Mouse (Mus musculus) urinary bladder, postnatal 25 days (tissue): ENCODE results near the gene Acot12.
"Not testable (repeated sequence)": the region's sequence is repeated elsewhere in the genome, so short reads cannot be mapped to it uniquely, and the experiment has no call there.

ENCODE experiments used
- DNase-seq: peaks from one replicate; pipeline ENCODE4 v3.0.0; 2022; ENCODE audit warnings: low spot score

The Acot12 gene

DNA sequence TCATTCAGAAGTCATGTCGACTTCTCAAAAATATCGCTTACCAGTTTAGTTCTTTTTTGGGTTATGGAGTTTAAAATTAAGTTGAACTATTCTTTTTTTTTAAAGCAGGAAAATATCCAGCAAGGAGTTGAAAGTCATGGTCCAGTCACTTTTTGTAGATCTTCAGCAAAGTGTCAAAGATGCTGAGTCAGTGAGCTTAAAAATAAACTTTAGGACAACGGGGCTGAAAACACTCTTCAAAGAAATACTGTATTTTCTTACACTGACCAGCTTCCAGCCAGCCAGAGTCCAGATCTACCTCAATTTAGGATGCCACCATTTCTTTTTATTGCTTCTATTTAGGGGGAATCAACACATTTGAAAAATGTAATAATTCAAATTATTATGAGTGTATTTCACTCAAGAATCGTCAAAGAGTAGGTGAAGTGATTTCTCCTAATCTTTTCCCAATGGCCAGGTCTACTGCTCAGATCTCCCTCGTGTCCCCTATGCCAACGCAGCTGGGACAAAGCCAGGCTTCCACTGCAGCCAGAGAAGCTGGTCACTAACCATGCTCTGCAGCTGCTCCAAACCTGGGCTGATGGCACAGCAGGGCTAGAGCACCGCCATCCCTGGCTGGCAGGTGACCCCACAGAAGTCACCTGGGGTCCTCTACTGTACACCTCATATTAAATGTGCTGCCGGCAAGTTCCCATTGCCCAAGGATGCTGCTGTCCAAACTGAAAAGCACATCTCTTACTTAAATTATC is 19.2 kb downstream of the Acot12 start:
- no peak for DNase-seq

DNA sequence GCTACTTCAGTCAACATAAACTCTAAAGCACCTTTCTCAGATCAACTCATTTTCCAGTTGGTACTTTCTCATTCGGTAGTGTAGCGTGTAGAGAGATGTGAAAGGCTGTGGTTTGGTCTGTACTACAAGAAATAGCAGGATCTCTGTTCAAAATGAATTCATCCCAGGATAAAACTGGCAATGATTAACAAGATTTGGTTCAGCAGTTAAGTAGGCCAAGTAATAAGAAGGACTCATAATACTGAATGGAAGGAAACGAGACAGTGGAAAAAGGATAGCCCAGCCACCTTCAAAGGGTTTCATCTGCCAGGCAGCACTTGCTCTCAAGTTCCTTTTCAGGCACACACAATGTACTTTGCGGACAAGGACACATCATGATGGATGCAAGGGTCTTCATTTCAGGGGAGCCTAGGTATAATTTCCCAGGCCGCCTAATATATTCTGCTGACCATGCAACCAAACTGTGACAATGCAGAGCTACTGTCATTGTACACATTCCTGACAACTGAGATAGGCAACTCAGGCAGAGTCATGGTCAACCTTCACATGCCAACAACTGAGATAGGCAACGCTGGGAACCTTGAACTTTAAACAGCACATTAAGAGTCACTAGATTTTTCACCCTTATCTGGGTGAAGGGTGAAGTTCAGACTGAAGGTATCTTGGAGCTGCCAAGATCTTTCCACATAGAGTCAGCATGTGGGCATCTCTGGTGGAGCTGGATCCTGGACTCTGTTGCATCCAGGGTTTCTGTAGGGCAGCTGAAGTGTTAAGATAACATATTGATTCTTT is 20.5 kb downstream of the Acot12 start:
- no peak for DNase-seq

GRCm38 (mm10) chr13:91763654-91764053 is 22.3 kb downstream of the Acot12 start:
- DNase-seq = not testable (repeated sequence)

GRCm38 (mm10) chr13:91765627-91766026 is 24.3 kb downstream of the Acot12 start:
- DNase-seq = no peak

DNA sequence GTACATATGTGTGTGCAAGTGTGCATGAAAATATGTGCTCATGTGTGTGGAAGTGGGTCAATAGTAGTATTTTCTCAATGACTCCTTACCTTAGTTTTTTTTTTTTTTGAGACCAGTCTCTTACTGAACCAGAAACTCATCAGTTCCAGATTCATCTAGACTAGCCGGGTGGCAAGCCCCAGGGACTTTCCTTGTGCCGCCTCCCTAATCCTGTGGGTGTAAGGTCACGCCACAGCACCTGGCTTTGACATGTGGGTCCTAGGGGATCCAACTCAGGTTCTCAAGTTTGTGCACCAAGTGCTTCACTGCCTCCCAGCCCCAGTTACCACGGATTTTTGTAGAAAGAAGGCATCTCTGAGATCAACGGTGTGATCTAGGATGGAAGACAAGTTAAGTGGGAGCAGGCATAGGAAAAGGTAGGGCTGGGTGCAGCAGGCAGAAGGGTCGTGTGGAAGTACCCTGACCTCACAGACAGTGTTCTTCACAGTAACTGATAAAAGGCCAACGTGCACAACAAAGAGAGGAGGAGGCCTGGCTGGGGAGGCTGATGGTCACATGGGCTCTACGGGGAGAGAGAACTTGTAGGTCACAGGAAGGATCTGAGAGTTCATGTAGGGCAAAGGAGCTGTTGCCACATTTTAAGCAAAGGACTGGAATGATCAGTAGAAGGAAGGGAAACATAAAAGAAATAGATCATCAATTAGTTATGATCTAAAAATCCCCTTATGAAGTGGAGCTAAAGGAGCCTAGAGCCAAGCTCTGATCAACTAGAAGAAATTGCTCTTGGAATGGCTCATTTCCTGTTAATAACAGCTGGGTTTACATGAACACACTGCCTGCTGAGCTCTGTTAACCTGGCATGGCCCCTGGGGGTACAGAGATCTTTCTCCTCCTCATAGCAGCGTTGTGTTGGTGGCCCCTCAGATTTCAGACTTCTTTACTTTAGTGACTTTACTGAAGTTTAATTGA is 27.7 kb downstream of the Acot12 start:
- no peak for DNase-seq

DNA sequence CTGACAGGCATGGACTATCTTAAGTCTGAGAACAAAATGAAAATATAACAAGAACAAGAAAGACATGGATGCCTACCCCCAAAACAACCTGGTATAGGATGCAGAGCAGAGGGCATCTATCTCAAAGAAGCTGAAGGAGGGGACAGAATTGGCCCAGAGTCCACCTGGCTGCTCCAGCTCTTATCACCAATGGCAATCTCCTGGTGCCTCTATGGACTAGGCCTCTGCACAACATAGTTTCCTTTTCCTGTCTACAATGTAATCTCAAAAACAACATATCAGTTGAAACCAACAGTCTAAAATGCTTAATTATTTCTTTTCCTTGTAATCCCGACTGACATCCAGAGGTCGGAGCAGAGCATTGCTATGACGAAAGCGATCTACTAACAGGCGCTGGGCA is 36.8 kb downstream of the Acot12 start:
- DNase-seq = no peak

- no peak for DNase-seq
Observed at GRCm38 (mm10) chr13:91779892-91780291, 38.6 kb downstream of the Acot12 start.

- DNase-seq = no peak
Observed at GRCm38 (mm10) chr13:91792035-91792434, 50.7 kb downstream of the Acot12 start.

DNA sequence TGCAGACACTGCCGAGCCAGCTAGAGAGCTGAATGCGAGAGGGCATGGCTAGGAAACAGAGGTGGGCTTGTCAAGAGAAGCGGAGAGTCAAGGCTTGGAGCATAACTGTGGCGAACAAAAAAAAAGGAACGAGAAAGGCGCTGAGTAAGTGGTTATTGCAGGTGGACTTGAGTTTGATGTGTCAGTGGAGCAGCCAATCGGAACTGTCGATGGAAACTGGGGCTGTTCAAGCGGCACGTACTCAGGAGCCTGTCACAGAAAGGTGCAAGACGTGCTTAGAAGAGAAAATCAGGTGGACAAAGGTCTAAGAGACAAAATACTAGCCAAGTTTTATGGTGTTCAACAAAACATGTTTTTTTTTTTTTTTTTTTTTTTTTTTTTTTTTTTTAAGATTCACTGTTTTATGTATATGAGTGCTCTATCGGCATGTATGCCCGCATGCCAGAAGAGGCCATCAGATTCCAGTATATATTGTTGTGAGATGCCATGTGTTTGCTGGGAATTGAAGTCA is 53.7 kb downstream of the Acot12 start:
- DNase-seq = no peak

DNA sequence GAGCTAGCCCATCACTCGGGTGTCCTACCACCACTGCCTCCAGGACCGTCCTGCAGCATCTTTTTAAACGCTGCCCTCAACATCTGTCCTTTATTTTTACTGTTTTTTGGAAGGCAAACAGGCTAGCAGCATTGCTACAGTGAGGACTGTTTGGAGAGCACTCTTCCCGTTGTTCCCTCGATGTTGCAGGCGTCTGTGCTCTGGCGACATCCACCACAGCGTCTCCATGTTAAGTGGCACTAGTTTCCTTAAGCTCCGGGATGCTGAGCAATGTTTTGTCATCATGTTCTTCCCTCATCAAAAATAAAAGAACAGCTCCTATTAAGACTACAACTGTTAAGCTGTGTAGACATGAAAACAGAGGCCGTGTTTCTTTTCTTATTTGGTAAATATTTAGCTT is 54.3 kb downstream of the Acot12 start:
- DNase-seq = no peak

GRCm38 (mm10) chr13:91796003-91796402 is 54.7 kb downstream of the Acot12 start:
- no peak for DNase-seq

DNA sequence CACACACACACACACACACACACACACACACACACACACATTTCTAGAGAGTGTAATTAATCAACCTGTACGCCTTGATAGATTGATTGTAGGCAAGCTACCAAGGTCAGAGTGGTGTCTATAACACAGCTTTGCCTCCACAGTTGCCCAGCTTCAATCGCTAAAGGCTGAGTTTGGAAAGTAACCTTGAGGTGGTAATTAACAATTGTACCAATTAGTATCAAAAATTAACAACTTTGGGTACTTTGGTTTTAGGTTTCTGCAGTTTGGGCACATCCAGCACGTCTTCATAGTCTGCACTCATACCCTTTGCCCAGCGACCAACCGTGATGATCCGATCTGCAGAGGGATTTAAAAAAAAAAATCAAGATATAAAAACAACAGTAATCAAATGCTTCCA is 55.6 kb downstream of the Acot12 start:
- no peak for DNase-seq

- DNase-seq = no peak
Observed at GRCm38 (mm10) chr13:91797442-91797841, 56.1 kb downstream of the Acot12 start.

DNA sequence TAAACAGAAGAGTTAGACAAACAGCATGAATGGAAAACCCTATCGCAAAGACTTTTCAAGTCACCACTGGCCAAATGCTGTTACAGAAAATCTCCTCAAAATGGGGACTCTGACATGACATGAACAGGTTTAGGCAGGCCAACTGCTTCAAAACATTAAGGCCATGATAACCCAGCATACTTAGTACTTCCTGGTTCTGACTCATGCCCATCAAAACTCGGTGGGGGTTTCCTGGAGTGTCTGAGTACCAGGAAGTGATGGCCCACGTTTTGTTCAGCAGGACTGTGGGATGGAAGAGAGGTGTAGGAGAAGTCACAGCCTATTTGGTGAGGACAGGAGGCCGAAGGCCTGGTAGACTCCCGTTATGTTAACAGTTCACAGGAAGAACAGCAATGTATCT is 60.4 kb downstream of the Acot12 start:
- no peak for DNase-seq

DNA sequence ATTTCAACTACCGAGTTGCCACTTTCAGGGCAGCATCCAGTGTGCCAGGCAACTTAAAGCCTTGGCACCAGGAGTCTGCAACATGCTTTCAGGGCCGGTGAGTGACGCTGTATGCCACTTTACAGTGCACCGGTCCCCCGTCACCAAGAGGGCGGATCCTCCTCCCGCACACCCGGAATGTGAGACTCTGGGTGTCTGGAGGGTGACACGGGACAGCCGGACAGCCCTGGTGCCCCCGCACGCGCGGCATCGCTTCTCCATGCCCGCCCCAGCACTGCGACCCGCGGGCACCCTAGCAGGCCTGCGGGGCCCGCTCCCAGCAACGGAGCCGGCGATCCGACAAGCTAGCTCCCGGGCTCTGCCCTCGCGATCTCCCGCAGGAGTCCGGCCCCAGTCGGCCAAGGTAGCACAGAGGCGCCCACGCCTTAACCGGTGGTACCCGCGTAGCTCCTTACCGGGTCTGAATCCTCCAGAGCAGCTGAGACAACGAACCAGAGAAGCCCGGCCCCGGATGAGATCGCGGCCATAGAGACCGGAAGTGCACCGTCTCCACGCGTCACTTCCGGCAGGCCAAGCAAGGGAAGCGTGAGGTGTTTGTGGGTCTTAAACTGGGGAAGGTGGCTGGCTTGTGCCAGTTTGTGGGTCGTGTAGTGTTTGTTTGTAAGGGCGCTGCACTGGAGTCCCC is 66.0 kb downstream of the Acot12 start, which contains the start of gene Zcchc9:
Gene Zcchc9 (minus strand): TSS at position 551 of the 685 bp plus-strand sequence.
- DNase-seq = peak; percentile 83

DNA sequence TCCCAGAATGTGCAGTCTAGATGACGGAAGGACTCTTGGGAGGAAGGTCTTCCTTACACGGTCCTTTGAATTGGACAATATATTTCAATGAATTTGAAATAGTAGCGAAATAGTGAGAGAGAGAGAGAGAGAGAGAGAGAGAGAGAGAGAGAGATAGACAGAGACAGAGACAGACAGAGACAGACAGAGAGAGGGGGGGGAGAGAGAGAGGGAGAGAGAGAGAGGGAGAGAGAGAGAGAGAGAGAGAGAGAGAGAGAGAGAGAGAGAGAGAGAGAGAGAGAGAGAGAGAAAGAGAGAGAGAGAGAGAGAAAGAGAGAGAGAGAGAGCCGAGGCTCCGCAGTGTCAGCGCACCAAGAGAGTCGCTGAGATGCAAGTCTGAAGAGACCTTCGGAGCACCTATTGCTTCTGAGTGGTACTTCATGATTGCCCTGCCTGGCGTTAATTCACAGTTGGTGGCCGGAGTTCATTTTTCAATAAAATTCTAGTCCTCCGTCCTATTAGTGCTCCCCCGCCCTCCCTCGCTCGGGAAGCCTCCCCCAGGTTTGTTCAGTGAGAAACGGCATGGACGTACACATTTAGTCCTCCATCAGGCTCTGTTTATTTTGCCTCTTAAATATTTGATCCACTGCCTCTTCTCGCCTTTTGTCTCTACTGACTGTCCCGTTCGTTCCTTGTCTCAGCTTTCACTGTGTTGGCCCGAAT is 66.7 kb downstream of the Acot12 start:
- no peak for DNase-seq

GRCm38 (mm10) chr13:91809476-91809875 is 68.2 kb downstream of the Acot12 start:
- no peak for DNase-seq

DNA sequence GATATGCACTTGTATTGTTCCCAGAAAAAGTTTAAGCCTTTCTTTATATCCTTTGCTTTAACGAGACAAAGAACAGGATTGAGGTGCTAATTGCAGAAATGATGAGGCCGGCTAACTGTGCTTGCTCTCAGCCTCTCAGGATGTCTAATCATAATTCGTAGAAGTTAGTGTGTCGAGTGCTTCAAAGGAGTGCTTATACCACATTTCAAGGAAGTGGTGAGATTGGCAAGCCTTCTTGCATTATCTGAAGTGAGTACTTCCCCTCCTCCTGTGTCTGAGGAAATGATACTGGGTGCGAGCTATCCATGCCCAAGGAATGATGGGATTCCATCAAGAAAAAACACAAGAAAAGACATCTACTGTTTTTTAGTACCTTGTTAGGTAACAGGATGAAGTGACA is 73.4 kb downstream of the Acot12 start:
- no peak for DNase-seq

GRCm38 (mm10) chr13:91823735-91824134 is 82.4 kb downstream of the Acot12 start:
- no peak for DNase-seq

- no peak for DNase-seq
Observed at GRCm38 (mm10) chr13:91824845-91825550, 83.7 kb downstream of the Acot12 start.
